Mouse (Mus musculus): ENCODE measurements around the gene Rnf182. TPM values are rescaled to one million over a fixed set of nuclear protein-coding genes. Genes with fewer than 3 reads are reported as not detected.

Gene Rnf182
- 10.0 and 13.5 TPM in 2 replicates for polyA plus RNA-seq (2014; fragmentation: Nextera tagmentation; extraction: Ambion mirVana)

GRCm38 (mm10) chr13:43615577-43616254 is at the start of gene Rnf182:
Gene Rnf182, plus strand, starts transcription at chr13:43615710.
- H3K4me3 ChIP-seq (ENCODE audit: low read depth, low read length): peak within 1 kb of the TSS; percentile 78

DNA sequence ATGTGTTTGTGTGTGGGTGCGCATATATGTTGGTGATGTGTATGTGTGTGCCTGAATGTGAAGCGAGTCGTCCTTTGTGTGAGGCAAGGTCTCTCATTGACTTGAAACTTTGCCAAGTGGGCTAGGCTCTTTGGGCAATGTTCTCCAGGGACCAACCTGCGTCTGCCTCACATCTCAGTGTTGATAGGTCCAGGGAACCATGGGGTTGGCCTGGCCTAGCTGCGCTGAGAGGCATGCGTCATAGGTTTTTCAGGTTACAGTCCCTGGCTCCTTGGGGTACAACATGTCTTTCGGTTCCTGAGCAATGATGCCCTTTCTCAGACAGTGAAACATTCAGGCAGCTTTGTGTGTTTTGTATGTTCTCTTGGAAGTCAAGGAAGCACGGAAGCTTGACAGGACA is 49.3 kb upstream of the Rnf182 start:
- no peaks in the 10 kb centered on the region for H3K9me3 ChIP-seq (ENCODE audit: control insufficient read depth, low read length)
- DNase-seq (ENCODE audit: low spot score) (no peak), ATAC-seq (replicated peaks; ENCODE audit: low FRiP score) (no peak)
- H3K4me3 ChIP-seq (ENCODE audit: low read depth, low read length): no peak overlapping the region
- H3K9ac ChIP-seq (ENCODE audit: low read length): no peak overlapping the region
- no peak overlapping the region for H3K27ac ChIP-seq (ENCODE audit: low read depth, low read length)
- H3K36me3 ChIP-seq (ENCODE audit: control insufficient read depth, insufficient read depth, low read length): no peaks in the 10 kb centered on the region
- 93% methylated on average over 8 of the region's 8 CpGs for WGBS
- no peak overlapping the region for H3K4me2 ChIP-seq (ENCODE audit: low read depth, low read length, severe bottlenecking)
- H3K27me3 ChIP-seq (ENCODE audit: control insufficient read depth, insufficient read depth, low read length): no peaks in the 10 kb centered on the region
- H3K4me1 ChIP-seq (replicated peaks; ENCODE audit: control insufficient read depth, insufficient read depth, low read length): no peaks in the 10 kb centered on the region

More at GRCm38 (mm10) chr13:43615577-43616254, at the start of gene Rnf182:
- peak; percentile 95 for DNase-seq (ENCODE audit: low spot score)
- Histone ChIP-seq H3K4me1 (replicated peaks; ENCODE audit: control insufficient read depth, insufficient read depth, low read length) (peaks cover 5% of the 10 kb centered on the region; the same call in 1 of the 2 replicates), H3K36me3 (ENCODE audit: control insufficient read depth, insufficient read depth, low read length) (no peaks in the 10 kb centered on the region), H3K27me3 (ENCODE audit: control insufficient read depth, insufficient read depth, low read length) (0 out of 2 replicates have a peak, but pooled peaks cover 2% of the 10 kb centered on the region), H3K4me2 (ENCODE audit: low read depth, low read length, severe bottlenecking) (peak within 1 kb of the TSS; percentile 81), H3K27ac (ENCODE audit: low read depth, low read length) (0 out of 2 replicates have a peak within 1 kb of the TSS, but pooled peaks have one; percentile 37), H3K9me3 (ENCODE audit: control insufficient read depth, low read length) (no peaks in the 10 kb centered on the region), H3K9ac (ENCODE audit: low read length) (peak within 1 kb of the TSS; percentile 77)
- peak; percentile 97 for ATAC-seq (replicated peaks; ENCODE audit: low FRiP score)
- WGBS: under 1% methylated on average over 50 of the region's 58 CpGs

DNA sequence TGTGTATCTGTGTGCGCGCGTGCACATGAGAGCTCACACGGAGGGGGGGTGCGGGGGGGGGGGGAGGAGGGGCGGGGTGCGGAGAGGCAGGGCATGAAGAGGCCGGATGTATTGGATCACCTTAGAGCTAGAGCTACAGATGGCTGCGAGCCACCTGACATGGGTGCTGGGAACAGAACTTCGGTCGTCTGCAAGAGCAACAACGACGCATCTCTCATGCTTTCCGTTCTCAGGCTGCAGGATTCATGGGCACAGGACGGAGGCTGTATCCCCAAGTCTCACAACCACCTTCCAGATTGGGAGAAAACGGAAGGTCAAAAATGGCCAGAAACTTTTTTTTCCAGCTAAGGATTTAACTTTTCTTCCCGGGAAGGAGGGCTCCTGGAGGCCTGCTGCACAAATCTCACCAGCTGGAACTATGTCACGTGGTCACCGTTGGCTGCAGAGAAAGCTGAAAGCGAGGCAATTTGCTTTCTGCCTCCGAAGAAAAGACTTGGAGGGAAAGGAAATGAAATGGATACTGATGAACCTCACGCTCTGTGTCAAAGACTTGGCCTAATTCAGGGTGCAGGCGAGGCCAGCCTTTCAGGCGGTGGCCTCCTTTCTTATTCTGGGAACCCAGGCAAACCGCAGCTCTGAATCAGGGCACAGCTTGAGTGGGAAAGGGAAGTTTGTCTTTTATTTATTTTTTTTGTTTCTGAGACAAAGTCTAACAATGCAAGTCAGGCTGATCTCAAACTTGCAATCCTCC is 48.2 kb upstream of the Rnf182 start:
- no peak overlapping the region for H3K4me2 ChIP-seq (ENCODE audit: low read depth, low read length, severe bottlenecking)
- WGBS: 66% methylated on average over 24 of the region's 25 CpGs

GRCm38 (mm10) chr13:43573979-43574378 is 41.5 kb upstream of the Rnf182 start:
- H3K9me3 ChIP-seq (ENCODE audit: control insufficient read depth, low read length): no peaks in the 10 kb centered on the region
- no peaks in the 10 kb centered on the region for H3K36me3 ChIP-seq (ENCODE audit: control insufficient read depth, insufficient read depth, low read length)
- H3K4me1 ChIP-seq (replicated peaks; ENCODE audit: control insufficient read depth, insufficient read depth, low read length): no peaks in the 10 kb centered on the region
- no peak overlapping the region for H3K9ac ChIP-seq (ENCODE audit: low read length)
- no peaks in the 10 kb centered on the region for H3K27me3 ChIP-seq (ENCODE audit: control insufficient read depth, insufficient read depth, low read length)
- no peak overlapping the region for H3K27ac ChIP-seq (ENCODE audit: low read depth, low read length)
- 84% methylated on average over 2 of the region's 2 CpGs for WGBS
- no peak overlapping the region for H3K4me2 ChIP-seq (ENCODE audit: low read depth, low read length, severe bottlenecking)
- no peak for DNase-seq (ENCODE audit: low spot score)
- no peak for ATAC-seq (replicated peaks; ENCODE audit: low FRiP score)
- no peak overlapping the region for H3K4me3 ChIP-seq (ENCODE audit: low read depth, low read length)

More for the DNA sequence above, 48.2 kb upstream of the Rnf182 start:
- no peaks in the 10 kb centered on the region for H3K27me3 ChIP-seq (ENCODE audit: control insufficient read depth, insufficient read depth, low read length)
- H3K4me3 ChIP-seq (ENCODE audit: low read depth, low read length): no peak overlapping the region
- ATAC-seq (replicated peaks; ENCODE audit: low FRiP score) (no peak), DNase-seq (ENCODE audit: low spot score) (no peak)
- H3K9ac ChIP-seq (ENCODE audit: low read length): no peak overlapping the region
- no peaks in the 10 kb centered on the region for H3K36me3 ChIP-seq (ENCODE audit: control insufficient read depth, insufficient read depth, low read length)
- no peaks in the 10 kb centered on the region for H3K4me1 ChIP-seq (replicated peaks; ENCODE audit: control insufficient read depth, insufficient read depth, low read length)
- no peak overlapping the region for H3K27ac ChIP-seq (ENCODE audit: low read depth, low read length)
- H3K9me3 ChIP-seq (ENCODE audit: control insufficient read depth, low read length): no peaks in the 10 kb centered on the region

DNA sequence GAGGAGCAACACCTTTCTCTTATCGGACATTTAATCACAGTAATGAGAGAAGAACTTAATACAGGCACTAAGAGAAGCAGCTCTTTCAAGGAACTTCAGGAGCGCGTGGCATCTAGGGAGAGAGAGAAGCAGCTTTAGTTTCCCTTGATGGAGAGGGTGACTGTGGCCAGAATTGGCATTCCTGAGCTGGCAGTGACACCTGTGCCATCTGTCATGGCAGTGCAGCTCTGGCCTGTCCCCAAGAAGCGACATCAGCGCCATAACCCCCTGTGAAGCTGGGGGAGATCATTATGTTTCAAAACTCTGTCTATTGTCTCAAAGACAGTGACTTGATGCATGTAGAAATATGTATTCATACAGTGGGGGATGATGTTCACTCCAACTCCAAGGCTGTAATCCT is 40.1 kb upstream of the Rnf182 start:
- H3K9ac ChIP-seq (ENCODE audit: low read length): no peak overlapping the region
- H3K4me3 ChIP-seq (ENCODE audit: low read depth, low read length): no peak overlapping the region
- no peak overlapping the region for H3K4me2 ChIP-seq (ENCODE audit: low read depth, low read length, severe bottlenecking)
- H3K27me3 ChIP-seq (ENCODE audit: control insufficient read depth, insufficient read depth, low read length): no peaks in the 10 kb centered on the region
- ATAC-seq (replicated peaks; ENCODE audit: low FRiP score): no peak
- no peaks in the 10 kb centered on the region for H3K9me3 ChIP-seq (ENCODE audit: control insufficient read depth, low read length)
- WGBS: 91% methylated on average over 5 of the region's 5 CpGs
- H3K36me3 ChIP-seq (ENCODE audit: control insufficient read depth, insufficient read depth, low read length): no peaks in the 10 kb centered on the region
- no peaks in the 10 kb centered on the region for H3K4me1 ChIP-seq (replicated peaks; ENCODE audit: control insufficient read depth, insufficient read depth, low read length)
- DNase-seq (ENCODE audit: low spot score): no peak
- H3K27ac ChIP-seq (ENCODE audit: low read depth, low read length): no peak overlapping the region

DNA sequence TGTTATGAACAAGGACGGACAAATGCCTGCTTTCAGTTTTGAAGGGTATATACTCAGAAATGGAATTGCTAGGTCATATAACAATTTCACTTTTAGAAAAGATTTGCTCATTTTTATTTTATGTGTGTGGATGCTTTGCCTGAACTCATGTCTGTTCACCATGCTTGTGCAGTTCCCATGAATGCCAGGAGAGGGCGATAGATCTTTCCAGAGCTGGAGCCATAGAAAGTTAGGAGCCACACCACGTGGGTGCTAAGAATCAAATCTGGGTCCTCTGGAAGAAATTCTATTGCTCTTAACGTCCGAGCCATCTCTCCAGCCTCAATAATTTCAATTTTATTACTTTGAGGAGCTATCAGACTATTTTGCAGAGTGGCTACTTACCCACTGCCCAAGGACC is 38.3 kb upstream of the Rnf182 start:
- H3K27me3 ChIP-seq (ENCODE audit: control insufficient read depth, insufficient read depth, low read length): no peaks in the 10 kb centered on the region
- ATAC-seq (replicated peaks; ENCODE audit: low FRiP score): no peak
- H3K27ac ChIP-seq (ENCODE audit: low read depth, low read length): no peak overlapping the region
- no peaks in the 10 kb centered on the region for H3K4me1 ChIP-seq (replicated peaks; ENCODE audit: control insufficient read depth, insufficient read depth, low read length)
- H3K36me3 ChIP-seq (ENCODE audit: control insufficient read depth, insufficient read depth, low read length): no peaks in the 10 kb centered on the region
- H3K9me3 ChIP-seq (ENCODE audit: control insufficient read depth, low read length): no peaks in the 10 kb centered on the region
- DNase-seq (ENCODE audit: low spot score): no peak
- H3K4me3 ChIP-seq (ENCODE audit: low read depth, low read length): no peak overlapping the region
- no peak overlapping the region for H3K4me2 ChIP-seq (ENCODE audit: low read depth, low read length, severe bottlenecking)
- WGBS: 63% methylated on average over 5 of the region's 5 CpGs
- H3K9ac ChIP-seq (ENCODE audit: low read length): no peak overlapping the region

DNA sequence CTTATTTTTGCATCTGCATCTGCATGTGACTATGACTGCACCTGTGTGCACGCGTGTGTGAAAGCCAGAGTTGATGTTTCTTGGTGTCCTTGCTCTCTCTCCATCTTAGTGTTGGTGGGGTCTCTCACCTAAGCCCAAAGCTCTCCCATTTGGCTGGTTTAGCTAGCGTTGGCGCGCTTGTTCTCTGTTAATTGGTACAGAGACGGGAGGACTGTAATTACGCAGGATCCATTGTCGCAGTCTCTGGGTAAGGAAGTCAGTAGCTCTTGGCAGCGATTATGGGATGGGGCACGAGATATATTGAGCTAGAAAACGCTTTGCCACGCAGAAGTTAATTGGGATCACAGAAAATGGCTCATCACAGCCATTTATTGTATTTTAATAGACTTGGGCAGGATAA is 37.7 kb upstream of the Rnf182 start:
- H3K4me2 ChIP-seq (ENCODE audit: low read depth, low read length, severe bottlenecking): no peak overlapping the region
- H3K4me1 ChIP-seq (replicated peaks; ENCODE audit: control insufficient read depth, insufficient read depth, low read length): no peaks in the 10 kb centered on the region
- H3K9me3 ChIP-seq (ENCODE audit: control insufficient read depth, low read length): no peaks in the 10 kb centered on the region
- WGBS: 91% methylated on average over 12 of the region's 12 CpGs
- no peaks in the 10 kb centered on the region for H3K36me3 ChIP-seq (ENCODE audit: control insufficient read depth, insufficient read depth, low read length)
- DNase-seq (ENCODE audit: low spot score) (no peak), ATAC-seq (replicated peaks; ENCODE audit: low FRiP score) (no peak)
- H3K9ac ChIP-seq (ENCODE audit: low read length): no peak overlapping the region
- H3K27me3 ChIP-seq (ENCODE audit: control insufficient read depth, insufficient read depth, low read length): no peaks in the 10 kb centered on the region
- H3K27ac ChIP-seq (ENCODE audit: low read depth, low read length): no peak overlapping the region
- no peak overlapping the region for H3K4me3 ChIP-seq (ENCODE audit: low read depth, low read length)

DNA sequence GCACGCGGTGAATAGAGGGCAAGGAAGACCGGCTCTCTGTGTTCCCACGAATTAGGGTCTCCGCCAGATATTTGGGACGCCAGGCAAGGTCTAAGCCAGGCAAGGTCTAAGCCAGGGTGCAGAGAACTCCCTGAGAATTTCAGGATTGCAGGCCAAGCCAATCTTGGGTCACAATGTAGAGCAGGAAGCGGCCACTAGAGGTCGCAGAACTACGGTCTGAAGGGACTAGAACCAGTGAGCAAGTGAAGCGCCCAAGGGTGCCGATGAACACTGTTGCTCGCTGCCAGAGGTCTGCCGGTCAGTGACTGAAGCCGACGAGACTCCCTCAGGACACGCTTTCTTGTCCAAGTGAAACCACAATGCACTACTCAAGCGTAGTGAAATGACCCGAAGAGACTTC is 35.8 kb upstream of the Rnf182 start:
- DNase-seq (ENCODE audit: low spot score) (peak; percentile 81), ATAC-seq (replicated peaks; ENCODE audit: low FRiP score) (no peak)
- no peak overlapping the region for H3K4me3 ChIP-seq (ENCODE audit: low read depth, low read length)
- H3K27me3 ChIP-seq (ENCODE audit: control insufficient read depth, insufficient read depth, low read length): no peaks in the 10 kb centered on the region
- no peak overlapping the region for H3K27ac ChIP-seq (ENCODE audit: low read depth, low read length)
- H3K4me1 ChIP-seq (replicated peaks; ENCODE audit: control insufficient read depth, insufficient read depth, low read length): no peaks in the 10 kb centered on the region; the same call in 1 of the 2 replicates
- WGBS: 23% methylated on average over 18 of the region's 18 CpGs
- H3K9me3 ChIP-seq (ENCODE audit: control insufficient read depth, low read length): no peaks in the 10 kb centered on the region
- H3K4me2 ChIP-seq (ENCODE audit: low read depth, low read length, severe bottlenecking): 0 out of 2 replicates have a peak overlapping the region, but pooled peaks have one; percentile 15
- no peaks in the 10 kb centered on the region for H3K36me3 ChIP-seq (ENCODE audit: control insufficient read depth, insufficient read depth, low read length)
- no peak overlapping the region for H3K9ac ChIP-seq (ENCODE audit: low read length)
